8 mouse cellular contexts compared by ENCODE assay signal in the genomic region with DNA sequence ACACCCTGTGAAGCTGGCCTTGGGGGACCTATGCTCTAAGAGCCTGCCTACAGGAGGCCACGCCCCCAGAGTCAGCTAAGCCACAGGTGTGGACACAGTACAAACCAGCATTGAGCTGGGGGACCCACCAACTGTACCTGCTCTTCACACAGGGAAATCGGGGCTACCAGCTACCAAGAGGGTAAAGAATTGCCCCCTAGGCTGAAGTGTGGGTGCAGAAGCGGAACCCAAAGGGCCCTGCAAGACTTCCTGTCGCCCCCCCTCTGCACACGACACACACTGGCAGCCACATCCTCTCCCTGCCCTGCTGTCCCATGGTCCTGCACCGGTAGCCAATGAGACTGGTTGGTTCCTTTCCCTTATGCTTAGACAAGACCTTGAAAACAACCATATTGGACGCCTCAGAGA. TPM values are rescaled to one million over a fixed set of nuclear protein-coding genes. Genes with fewer than 3 reads are reported as not detected.
A peak's percentile ranks its signal among the peaks of the same experiment; 100 is the strongest.
DNase-seq lines count a peak whose midpoint lies in the region; ATAC-seq and TF ChIP-seq lines count a peak whose summit lies in the region.

No protein-coding gene starts in this region.

- no peaks in the 10 kb centered on the region for H3K9me3 ChIP-seq in neural tube, embryonic 11.5 days (ENCODE audit: control insufficient read depth, low read length)
- no peaks in the 10 kb centered on the region for H3K9me3 ChIP-seq in forebrain, embryonic 12.5 days
- no peaks in the 10 kb centered on the region for H3K9me3 ChIP-seq in kidney, postnatal 0 days (replicated peaks; ENCODE audit: low read length)
- H3K9me3 ChIP-seq in midbrain, embryonic 10.5 days (replicated peaks): no peaks in the 10 kb centered on the region

- TF ChIP-seq CTCF in kidney, postnatal 0 days (IDR thresholded peaks at IDR 0.05; ENCODE audit: low read depth): no peak

- DNase-seq in neural tube, embryonic 11.5 days (ENCODE audit: low spot score): no peak
- no peak for DNase-seq in neural tube, embryonic 10.5 days (ENCODE audit: extremely low spot score, low spot score)
- DNase-seq in kidney, postnatal 0 days (ENCODE audit: low spot score): no peak
- DNase-seq in midbrain, embryonic 10.5 days (ENCODE audit: low spot score): no peak
- peak; percentile 69 to 85 for DNase-seq in thymus, adult 18-20 months
- DNase-seq in adrenal gland, adult 18-20 months (ENCODE audit: low spot score in 2 of 2): no peak
- DNase-seq in adrenal gland, postnatal 25 days: no peak

- H3K9ac ChIP-seq in neural tube, embryonic 11.5 days (ENCODE audit: low read length): no peak overlapping the region
- peak overlapping the region; percentile 73 for H3K9ac ChIP-seq in forebrain, embryonic 12.5 days
- H3K9ac ChIP-seq in kidney, postnatal 0 days (ENCODE audit: low read depth, low read length): peak overlapping the region; percentile 83

- no peaks in the 10 kb centered on the region for H3K36me3 ChIP-seq in neural tube, embryonic 11.5 days (ENCODE audit: control insufficient read depth, insufficient read depth, low read length)
- peaks cover 30% of the 10 kb centered on the region for H3K36me3 ChIP-seq in forebrain, embryonic 12.5 days (replicated peaks)
- H3K36me3 ChIP-seq in kidney, postnatal 0 days (ENCODE audit: insufficient read depth, low read length): peaks cover 14% of the 10 kb centered on the region; the same call in 1 of the 2 replicates
- H3K36me3 ChIP-seq in midbrain, embryonic 10.5 days: peaks cover 29% of the 10 kb centered on the region

- H3K27ac ChIP-seq in neural tube, embryonic 11.5 days (ENCODE audit: low read depth, low read length): no peak overlapping the region
- no peak overlapping the region for H3K27ac ChIP-seq in forebrain, embryonic 12.5 days
- peak overlapping the region; percentile 86; the same call in 1 of the 2 replicates for H3K27ac ChIP-seq in kidney, postnatal 0 days
- H3K27ac ChIP-seq in midbrain, embryonic 10.5 days (replicated peaks): peak overlapping the region; percentile 86

- 80% methylated on average over 7 of the region's 7 CpGs for WGBS in neural tube, embryonic 11.5 days
- WGBS in forebrain, embryonic 12.5 days: 84% methylated on average over 7 of the region's 7 CpGs
- 36% methylated on average over 7 of the region's 7 CpGs for WGBS in kidney, postnatal 0 days
- 86% methylated on average over 7 of the region's 7 CpGs for WGBS in midbrain, embryonic 10.5 days

- ATAC-seq in neural tube, embryonic 11.5 days (ENCODE audit: insufficient read depth, low FRiP score, low TSS enrichment): no peak
- no peak for ATAC-seq in forebrain, embryonic 12.5 days (ENCODE audit: low FRiP score)
- no peak for ATAC-seq in kidney, postnatal 0 days (replicated peaks; ENCODE audit: low FRiP score, low read depth)

- peaks cover 5% of the 10 kb centered on the region; the same call in 1 of the 2 replicates for H3K27me3 ChIP-seq in neural tube, embryonic 11.5 days (ENCODE audit: control insufficient read depth, insufficient read depth, low read length)
- peaks cover 39% of the 10 kb centered on the region; the same call in 1 of the 2 replicates for H3K27me3 ChIP-seq in forebrain, embryonic 12.5 days
- H3K27me3 ChIP-seq in kidney, postnatal 0 days (ENCODE audit: insufficient read depth, low read length): no peaks in the 10 kb centered on the region
- H3K27me3 ChIP-seq in midbrain, embryonic 10.5 days (ENCODE audit: low read depth, poor library complexity, severe bottlenecking): peaks cover 86% of the 10 kb centered on the region

- H3K4me1 ChIP-seq in neural tube, embryonic 11.5 days (ENCODE audit: control insufficient read depth, insufficient read depth, low read length): peaks cover 27% of the 10 kb centered on the region
- peaks cover 44% of the 10 kb centered on the region for H3K4me1 ChIP-seq in forebrain, embryonic 12.5 days
- peaks cover 18% of the 10 kb centered on the region for H3K4me1 ChIP-seq in kidney, postnatal 0 days (replicated peaks; ENCODE audit: insufficient read depth, low read length)
- H3K4me1 ChIP-seq in midbrain, embryonic 10.5 days: peaks cover 59% of the 10 kb centered on the region

- peak overlapping the region; percentile 61 for H3K4me2 ChIP-seq in neural tube, embryonic 11.5 days (ENCODE audit: low read depth)
- peak overlapping the region; percentile 70 for H3K4me2 ChIP-seq in forebrain, embryonic 12.5 days
- H3K4me2 ChIP-seq in kidney, postnatal 0 days (ENCODE audit: low read length): peak overlapping the region; percentile 80

- peak overlapping the region; percentile 45 for H3K4me3 ChIP-seq in neural tube, embryonic 11.5 days (ENCODE audit: low read depth, low read length)
- peak overlapping the region; percentile 63 for H3K4me3 ChIP-seq in forebrain, embryonic 12.5 days (replicated peaks)
- peak overlapping the region; percentile 70 for H3K4me3 ChIP-seq in kidney, postnatal 0 days (replicated peaks; ENCODE audit: low read depth, low read length)
- H3K4me3 ChIP-seq in midbrain, embryonic 10.5 days: peak overlapping the region; percentile 62

RNA-seq across cellular contexts. Expression of a gene that starts 13.6 kb away (rescaled TPM):
- polyA plus RNA-seq in neural tube, embryonic 11.5 days (2014; fragmentation: Nextera tagmentation; extraction: Ambion mirVana): 10.5 and 14.7 TPM in 2 replicates
- 14.5 and 16.8 TPM in 2 replicates for polyA plus RNA-seq in forebrain, embryonic 12.5 days (2016; fragmentation: Nextera tagmentation; extraction: Ambion mirVana)
- polyA plus RNA-seq in kidney, postnatal 0 days (2015; fragmentation: Nextera tagmentation; extraction: Ambion mirVana): 8.4 and 10.2 TPM in 2 replicates
- polyA plus RNA-seq in midbrain, embryonic 10.5 days (2016; fragmentation: Nextera tagmentation; extraction: Ambion mirVana): 9.8 and 12.1 TPM in 2 replicates
- total RNA-seq in adrenal gland, adult 18-20 months (2021): 10 to 100 TPM; 15.6 to 16.7 TPM
- 26.9 and 27.4 TPM in 2 replicates for total RNA-seq in adrenal gland, postnatal 25 days (2021)

RNA-seq across cellular contexts. Expression of a gene that starts 14.8 kb away (rescaled TPM):
- 52.4 and 54.7 TPM in 2 replicates for polyA plus RNA-seq in neural tube, embryonic 11.5 days (2014; fragmentation: Nextera tagmentation; extraction: Ambion mirVana)
- 72.7 and 79.1 TPM in 2 replicates for polyA plus RNA-seq in forebrain, embryonic 12.5 days (2016; fragmentation: Nextera tagmentation; extraction: Ambion mirVana)
- 43.8 and 47.2 TPM in 2 replicates for polyA plus RNA-seq in kidney, postnatal 0 days (2015; fragmentation: Nextera tagmentation; extraction: Ambion mirVana)
- polyA plus RNA-seq in midbrain, embryonic 10.5 days (2016; fragmentation: Nextera tagmentation; extraction: Ambion mirVana): 66.2 and 66.6 TPM in 2 replicates
- total RNA-seq in adrenal gland, adult 18-20 months (2021): 10 to 100 TPM; 30.5 to 36.5 TPM
- total RNA-seq in adrenal gland, postnatal 25 days (2021): 50.2 and 62.1 TPM in 2 replicates

RNA-seq across cellular contexts. Expression of a gene that starts 17.0 kb away (rescaled TPM):
- polyA plus RNA-seq in neural tube, embryonic 11.5 days (2014; fragmentation: Nextera tagmentation; extraction: Ambion mirVana): not detected in 2 replicates
- not detected in 2 replicates for polyA plus RNA-seq in forebrain, embryonic 12.5 days (2016; fragmentation: Nextera tagmentation; extraction: Ambion mirVana)
- 0.09 and 0.13 TPM in 2 replicates for polyA plus RNA-seq in kidney, postnatal 0 days (2015; fragmentation: Nextera tagmentation; extraction: Ambion mirVana)
- polyA plus RNA-seq in midbrain, embryonic 10.5 days (2016; fragmentation: Nextera tagmentation; extraction: Ambion mirVana): 0.05 and 0.11 TPM in 2 replicates
- total RNA-seq in adrenal gland, adult 18-20 months (2021): under 1 TPM; 0.66 to 0.77 TPM
- not detected in 2 replicates for total RNA-seq in adrenal gland, postnatal 25 days (2021)

RNA-seq across cellular contexts. Expression of a gene that starts 30.6 kb away (rescaled TPM):
- polyA plus RNA-seq in neural tube, embryonic 11.5 days (2014; fragmentation: Nextera tagmentation; extraction: Ambion mirVana): 40.7 and 41.3 TPM in 2 replicates
- 33.2 and 34.5 TPM in 2 replicates for polyA plus RNA-seq in forebrain, embryonic 12.5 days (2016; fragmentation: Nextera tagmentation; extraction: Ambion mirVana)
- polyA plus RNA-seq in kidney, postnatal 0 days (2015; fragmentation: Nextera tagmentation; extraction: Ambion mirVana): 78.2 and 80.3 TPM in 2 replicates
- polyA plus RNA-seq in midbrain, embryonic 10.5 days (2016; fragmentation: Nextera tagmentation; extraction: Ambion mirVana): 31.7 and 34.6 TPM in 2 replicates
- total RNA-seq in adrenal gland, adult 18-20 months (2021): 100 to 1,000 TPM in 1 of 2 experiments, 10 to 100 TPM in 1; 94.9 to 120 TPM
- total RNA-seq in adrenal gland, postnatal 25 days (2021): 127 and 143 TPM in 2 replicates

RNA-seq across cellular contexts. Expression of a gene that starts 36.8 kb away (rescaled TPM):
- 97.9 and 111 TPM in 2 replicates for polyA plus RNA-seq in neural tube, embryonic 11.5 days (2014; fragmentation: Nextera tagmentation; extraction: Ambion mirVana)
- polyA plus RNA-seq in forebrain, embryonic 12.5 days (2016; fragmentation: Nextera tagmentation; extraction: Ambion mirVana): 87.8 and 95.4 TPM in 2 replicates
- 20.5 and 21.8 TPM in 2 replicates for polyA plus RNA-seq in kidney, postnatal 0 days (2015; fragmentation: Nextera tagmentation; extraction: Ambion mirVana)
- 17.2 and 40.7 TPM in 2 replicates for polyA plus RNA-seq in midbrain, embryonic 10.5 days (2016; fragmentation: Nextera tagmentation; extraction: Ambion mirVana)
- 10 to 100 TPM; 52.4 to 60.4 TPM for total RNA-seq in adrenal gland, adult 18-20 months (2021)
- total RNA-seq in adrenal gland, postnatal 25 days (2021): 65.2 and 89.6 TPM in 2 replicates

Comparison
In these comparisons a context has a peak if more than half of its experiments do, and no peak if none do; other contexts are left out.
1. DNase-seq: peak in thymus, adult 18-20 months (2 of 2); none in neural tube, embryonic 11.5 days (single experiment), neural tube, embryonic 10.5 days (single experiment), kidney, postnatal 0 days (single experiment), midbrain, embryonic 10.5 days (single experiment), adrenal gland, adult 18-20 months (0 of 2) and adrenal gland, postnatal 25 days (single experiment).
2. H3K27ac ChIP-seq: peak in kidney, postnatal 0 days (single experiment) and midbrain, embryonic 10.5 days (single experiment); none in neural tube, embryonic 11.5 days (single experiment) and forebrain, embryonic 12.5 days (single experiment).
3. Peak in every context shown above with its lines, with median percentiles within 50 percentile points of each other: H3K4me2 ChIP-seq and H3K4me3 ChIP-seq.